Mouse (Mus musculus): Measurements from ENCODE around the gene Cidec.

GRCm38 (mm10) chr6:113419199-113419587 is 16.4 kb downstream of the Cidec start, which contains the start of gene Rpusd3:
- TF ChIP-seq CTCF (IDR thresholded peaks at IDR 0.05; ENCODE audit: low read depth) (no peak), EP300 (IDR thresholded peaks at IDR 0.05; ENCODE audit: low read depth) (no peak)
